Mouse (Mus musculus) forebrain, embryonic 14.5 days (tissue): ENCODE results near the gene Rgs7. TPM values are rescaled to one million over a fixed set of nuclear protein-coding genes. Genes with fewer than 3 reads are reported as not detected.

Source experiments
- ATAC-seq: fragments of 200-750 bp; cut with Nextera tagmentation; 2 replicates; pipeline ENCODE4 v1.8.0; 2017; ENCODE audit warnings: mild to moderate bottlenecking, moderate library complexity
- DNase-seq: peaks from one replicate; pipeline ENCODE4 v3.0.0-alpha.2; 2015; ENCODE audit warnings: low spot score
- H3K27ac ChIP-seq: fragments of 300-500 bp; sonication (generic); 2 replicates; pipeline ENCODE4 v1.5.1; 2014; ENCODE audit warnings: low read depth, mild to moderate bottlenecking, control low read depth, low read length, moderate library complexity
- H3K27me3 ChIP-seq: fragments of 300-500 bp; sonication (generic); replicated peaks from 2 replicates; pipeline ENCODE4 v1.6.1; 2014; ENCODE audit warnings: low read length, control low read depth, mixed read lengths; ENCODE audit not compliant: control insufficient read depth, insufficient read depth
- H3K36me3 ChIP-seq: fragments of 300-500 bp; sonication (generic); 2 replicates; pipeline ENCODE4 v1.6.1; 2014; ENCODE audit warnings: low read length, control low read depth; ENCODE audit not compliant: control insufficient read depth, insufficient read depth
- H3K4me1 ChIP-seq: fragments of 300-500 bp; sonication (generic); 2 replicates; pipeline ENCODE4 v1.6.1; 2014; ENCODE audit warnings: antibody characterized with exemption, low read length, control low read depth; ENCODE audit not compliant: control insufficient read depth, insufficient read depth
- H3K4me2 ChIP-seq: fragments of 300-500 bp; sonication (generic); 2 replicates; pipeline ENCODE4 v1.6.1; 2014; ENCODE audit warnings: mild to moderate bottlenecking, control low read depth, low read length
- H3K4me3 ChIP-seq: fragments of 300-500 bp; sonication (generic); 2 replicates; pipeline ENCODE4 v1.5.1; 2014; ENCODE audit warnings: low read depth, low read length, control low read depth
- H3K9ac ChIP-seq: fragments of 300-500 bp; sonication (generic); 2 replicates; pipeline ENCODE4 v1.6.1; 2014; ENCODE audit warnings: mild to moderate bottlenecking, low read length, control low read depth, moderate library complexity
- H3K9me3 ChIP-seq: fragments of 300-500 bp; sonication (generic); replicated peaks from 2 replicates; pipeline ENCODE4 v1.6.1; 2016; ENCODE audit warnings: low read length, control low read depth, mixed read lengths; ENCODE audit not compliant: control insufficient read depth
- WGBS: fragments of 180-500 bp; shearing (Covaris S2); extraction: QIAGEN DNeasy Blood & Tissue Kit; methylation state at CpG from one replicate; pipeline ENCODE4 v1.1.7; 2014; 5-methylcytosine and 5-hydroxymethylcytosine counted together
- polyA plus RNA-seq: library from polyadenylated mRNA; unstranded; fragments of >200 nt; fragmentation: Nextera tagmentation; extraction: Ambion mirVana; gene quantifications from 2 replicates; pipeline ENCODE4 v1.2.1, GENCODE M21; 2014

The Rgs7 gene
- polyA plus RNA-seq, 1 experiment from 2014 or later: 19.1 TPM

DNA sequence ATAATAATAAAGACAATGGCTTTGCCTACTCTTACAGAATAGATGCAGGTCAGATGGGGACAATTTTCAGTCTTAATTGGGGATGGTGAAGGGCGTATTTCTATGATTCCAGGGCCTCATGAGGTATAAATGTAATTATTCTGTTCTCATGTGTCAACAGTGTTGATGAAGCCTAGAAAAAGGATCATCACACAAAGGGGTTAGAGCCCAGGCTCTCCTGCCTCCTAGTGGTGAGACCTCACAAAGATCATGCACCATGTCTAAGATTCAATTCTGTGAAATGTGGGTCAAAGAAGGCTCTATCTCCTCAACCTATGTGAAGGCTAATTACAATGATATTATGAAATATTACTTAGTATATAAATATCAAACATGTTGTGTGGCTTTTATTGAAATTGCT lies 146.1 kb downstream of the Rgs7 start:
- Histone ChIP-seq H3K9ac (no peak overlapping the region), H3K4me2 (no peak overlapping the region), H3K27me3 (no peaks in the 10 kb centered on the region), H3K4me3 (no peak overlapping the region), H3K27ac (no peak overlapping the region), H3K9me3 (no peaks in the 10 kb centered on the region), H3K36me3 (no peaks in the 10 kb centered on the region), H3K4me1 (no peaks in the 10 kb centered on the region)
- 86% methylated on average over 1 of the region's 1 CpGs for WGBS
- ATAC-seq (no peak; the same call in 1 of the 2 replicates), DNase-seq (no peak)

- Histone ChIP-seq H3K27me3 (no peaks in the 10 kb centered on the region), H3K9ac (no peak overlapping the region), H3K4me3 (no peak overlapping the region), H3K9me3 (no peaks in the 10 kb centered on the region), H3K4me1 (no peaks in the 10 kb centered on the region), H3K27ac (no peak overlapping the region), H3K4me2 (no peak overlapping the region), H3K36me3 (no peaks in the 10 kb centered on the region)
- ATAC-seq: no peak
- 76% methylated on average over 4 of the region's 4 CpGs for WGBS
- no peak for DNase-seq
Observed at GRCm38 (mm10) chr1:175336191-175336590, 156.1 kb downstream of the Rgs7 start.

DNA sequence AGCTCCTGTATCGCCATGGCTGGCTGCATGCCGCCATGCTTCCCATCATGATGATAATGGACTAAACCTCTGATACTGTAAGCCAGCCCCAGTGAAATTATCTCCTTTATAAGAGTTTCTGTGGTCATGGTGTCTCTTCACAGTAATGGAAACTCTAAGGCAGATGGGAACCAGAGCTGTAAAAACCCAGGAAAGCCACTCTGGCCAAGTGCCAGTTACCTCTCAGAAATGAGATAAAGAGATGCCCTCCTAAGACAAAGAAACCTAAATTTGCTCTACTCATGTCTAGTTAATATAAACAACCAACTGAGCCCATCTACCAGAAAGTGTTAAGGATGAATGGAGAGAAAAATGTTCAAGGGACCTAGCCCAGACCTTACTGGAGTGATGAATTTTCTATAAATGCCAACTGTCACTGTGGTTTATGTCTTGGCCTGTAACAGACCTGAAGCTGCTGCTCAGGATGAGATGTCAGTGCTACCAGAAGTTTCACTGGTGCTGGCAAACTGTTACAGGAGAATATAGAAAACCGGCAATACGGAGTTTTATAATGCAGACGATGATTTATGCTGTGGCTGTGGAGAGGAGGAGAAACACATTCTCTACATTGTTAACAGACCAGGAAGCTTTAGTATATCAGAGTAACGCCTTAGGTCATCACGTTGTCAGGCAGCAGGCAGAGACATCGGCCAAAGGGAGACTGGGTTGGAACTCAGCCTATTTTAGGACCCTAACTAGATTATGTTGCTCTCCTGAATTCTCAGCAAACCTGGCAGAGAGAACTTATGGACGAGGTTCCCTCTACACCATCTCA lies 159.1 kb downstream of the Rgs7 start:
- 90% methylated on average over 9 of the region's 9 CpGs for WGBS
- Histone ChIP-seq H3K4me2 (no peak overlapping the region), H3K27me3 (no peaks in the 10 kb centered on the region), H3K27ac (no peak overlapping the region), H3K9ac (no peak overlapping the region), H3K4me1 (no peaks in the 10 kb centered on the region), H3K4me3 (no peak overlapping the region), H3K9me3 (no peaks in the 10 kb centered on the region), H3K36me3 (no peaks in the 10 kb centered on the region)
- ATAC-seq: no peak
- DNase-seq: no peak

DNA sequence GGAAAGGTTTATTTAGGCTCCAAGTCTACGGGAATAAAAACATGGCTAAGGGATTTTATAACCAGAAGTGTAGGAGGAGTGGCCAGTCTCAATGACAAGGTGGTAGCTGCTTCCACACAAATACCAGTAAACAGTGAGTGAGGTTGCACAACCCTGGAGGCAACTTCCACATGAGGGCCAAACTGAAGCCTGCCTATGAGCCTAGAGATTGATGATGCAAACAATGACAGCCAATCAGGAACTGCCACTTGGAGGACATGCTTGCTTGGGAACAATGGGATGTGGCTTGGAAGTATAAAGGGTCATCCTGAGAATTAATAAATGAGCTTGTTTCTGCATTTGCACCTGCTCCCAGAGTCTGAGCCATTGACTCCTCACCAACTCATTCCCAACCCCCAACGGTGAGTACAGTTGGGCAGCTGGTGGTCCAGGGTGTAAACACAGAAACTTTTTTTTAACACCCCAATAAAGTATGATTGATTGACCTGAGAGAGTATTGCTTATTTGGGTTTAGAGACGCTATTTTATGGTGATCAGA lies 162.3 kb downstream of the Rgs7 start:
- Histone ChIP-seq H3K9ac (no peak overlapping the region), H3K36me3 (no peaks in the 10 kb centered on the region), H3K27me3 (no peaks in the 10 kb centered on the region), H3K4me3 (no peak overlapping the region), H3K4me1 (no peaks in the 10 kb centered on the region), H3K9me3 (no peaks in the 10 kb centered on the region), H3K4me2 (no peak overlapping the region), H3K27ac (no peak overlapping the region)
- no peak for DNase-seq
- 86% methylated on average over 3 of the region's 3 CpGs for WGBS
- no peak for ATAC-seq

DNA sequence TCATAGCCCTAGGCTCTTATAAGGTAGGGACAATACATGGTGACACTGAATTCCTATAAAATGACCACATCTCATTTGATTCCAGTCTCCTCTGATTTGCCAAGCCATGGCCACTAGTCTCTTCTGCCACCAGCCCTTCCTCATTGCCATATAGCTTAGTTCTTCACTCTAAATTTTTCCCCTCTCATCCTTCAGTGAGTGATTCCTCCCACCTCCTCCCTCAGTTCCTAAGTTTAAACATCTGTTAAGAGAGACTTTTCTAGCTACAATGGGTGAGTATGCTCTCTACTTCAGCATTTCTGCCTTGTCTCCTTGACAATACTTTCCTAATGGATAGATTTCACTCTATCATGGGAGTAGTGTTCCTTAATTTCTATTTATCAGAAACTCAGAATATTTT lies 169.5 kb downstream of the Rgs7 start:
- Histone ChIP-seq H3K36me3 (no peaks in the 10 kb centered on the region), H3K4me2 (no peak overlapping the region), H3K4me1 (no peaks in the 10 kb centered on the region), H3K27ac (no peak overlapping the region), H3K9ac (no peak overlapping the region), H3K4me3 (no peak overlapping the region), H3K9me3 (no peaks in the 10 kb centered on the region), H3K27me3 (no peaks in the 10 kb centered on the region)
- DNase-seq: no peak
- no peak for ATAC-seq

DNA sequence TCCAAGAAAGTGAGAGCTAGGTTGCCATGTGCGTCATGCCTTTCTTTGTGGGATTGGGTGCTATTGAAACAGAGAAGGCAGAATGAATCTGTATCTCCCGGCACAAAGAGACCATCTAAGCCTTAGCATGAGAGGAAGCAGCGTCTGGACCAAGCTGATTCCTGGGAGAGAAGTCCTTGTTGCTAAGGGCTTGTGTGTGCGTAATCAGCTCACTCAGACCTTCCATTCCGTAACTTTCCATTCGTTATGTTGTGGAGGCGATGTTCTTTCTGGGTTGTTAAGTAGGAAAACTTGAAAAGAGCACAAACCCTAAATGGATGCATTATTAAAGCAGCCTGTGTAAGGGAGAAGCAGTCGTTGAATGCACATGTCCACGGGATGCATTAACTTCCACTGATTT lies 173.1 kb downstream of the Rgs7 start:
- no peak overlapping the region for H3K27ac ChIP-seq
- no peak overlapping the region for H3K4me2 ChIP-seq
- DNase-seq (peak; percentile 23), ATAC-seq (no peak)
- H3K4me3 ChIP-seq: no peak overlapping the region
- H3K9me3 ChIP-seq: no peaks in the 10 kb centered on the region
- no peaks in the 10 kb centered on the region for H3K4me1 ChIP-seq
- no peaks in the 10 kb centered on the region for H3K36me3 ChIP-seq
- H3K9ac ChIP-seq: no peak overlapping the region
- H3K27me3 ChIP-seq: no peaks in the 10 kb centered on the region
- WGBS: 30% methylated on average over 9 of the region's 9 CpGs

DNA sequence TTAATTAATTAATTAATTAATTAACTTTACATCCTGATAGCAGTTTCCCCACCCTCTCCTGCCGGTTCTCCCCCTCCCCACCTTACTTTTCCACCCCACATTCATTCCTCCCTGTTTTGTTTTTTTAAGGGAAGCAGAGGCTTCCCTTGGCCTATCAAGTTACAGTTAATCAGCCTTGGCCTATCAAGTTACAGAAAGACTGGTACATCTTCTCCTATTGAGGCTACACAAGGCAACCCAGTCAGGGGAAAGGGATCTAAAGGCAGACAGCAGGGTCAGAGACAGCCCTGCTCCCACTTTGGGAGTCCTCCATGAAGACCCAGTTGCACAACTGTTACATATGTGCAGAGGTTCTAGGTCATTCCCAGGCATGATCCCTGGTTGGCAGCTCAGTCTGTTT lies 175.0 kb downstream of the Rgs7 start:
- no peak overlapping the region for H3K4me3 ChIP-seq
- no peak overlapping the region for H3K9ac ChIP-seq
- no peaks in the 10 kb centered on the region for H3K27me3 ChIP-seq
- no peak overlapping the region for H3K4me2 ChIP-seq
- 45% methylated on average over 1 of the region's 1 CpGs for WGBS
- H3K4me1 ChIP-seq: no peaks in the 10 kb centered on the region
- H3K36me3 ChIP-seq: no peaks in the 10 kb centered on the region
- ATAC-seq (no peak), DNase-seq (no peak)
- H3K27ac ChIP-seq: no peak overlapping the region
- no peaks in the 10 kb centered on the region for H3K9me3 ChIP-seq

DNA sequence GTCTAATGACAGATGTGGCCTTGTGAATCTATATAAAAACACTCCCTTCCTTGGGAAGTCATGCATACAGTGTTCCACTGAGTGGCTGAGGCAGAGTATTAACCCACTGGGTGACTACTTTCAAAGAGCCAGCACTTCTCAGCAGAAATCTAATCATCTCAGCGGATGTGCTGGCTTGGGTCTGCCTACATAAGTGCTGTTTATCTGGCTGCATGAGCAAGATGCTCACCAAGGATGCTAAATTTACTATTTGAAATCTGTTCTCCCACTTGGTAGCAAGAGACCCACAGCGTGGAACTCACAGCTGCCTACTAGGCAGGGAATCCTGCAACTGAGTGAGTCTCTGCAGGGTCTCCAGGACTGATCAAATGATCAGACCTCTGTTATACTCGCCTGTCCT lies 184.7 kb downstream of the Rgs7 start:
- H3K4me1 ChIP-seq: no peaks in the 10 kb centered on the region
- no peaks in the 10 kb centered on the region for H3K27me3 ChIP-seq
- no peak overlapping the region for H3K4me2 ChIP-seq
- no peaks in the 10 kb centered on the region for H3K9me3 ChIP-seq
- DNase-seq: no peak
- WGBS: 75% methylated on average over 3 of the region's 3 CpGs
- no peak for ATAC-seq
- H3K9ac ChIP-seq: no peak overlapping the region
- no peak overlapping the region for H3K4me3 ChIP-seq
- H3K36me3 ChIP-seq: no peaks in the 10 kb centered on the region
- H3K27ac ChIP-seq: no peak overlapping the region

- Histone ChIP-seq H3K27me3 (no peaks in the 10 kb centered on the region), H3K4me3 (no peak overlapping the region), H3K9ac (no peak overlapping the region), H3K4me2 (no peak overlapping the region), H3K9me3 (no peaks in the 10 kb centered on the region), H3K27ac (no peak overlapping the region), H3K36me3 (no peaks in the 10 kb centered on the region), H3K4me1 (0 out of 2 replicates have a peak, but pooled peaks cover 3% of the 10 kb centered on the region)
- peak; percentile 37; the same call in 1 of the 2 replicates for ATAC-seq
- 62% methylated on average over 1 of the region's 1 CpGs for WGBS
- DNase-seq: peak; percentile 23
Observed at GRCm38 (mm10) chr1:175300895-175301294, 191.4 kb downstream of the Rgs7 start.
